Mouse (Mus musculus) MEL (cell line): ENCODE results near the gene Foxn3. TPM values are rescaled to one million over a fixed set of nuclear protein-coding genes. Genes with fewer than 3 reads are reported as not detected.

Experiments used
- DNase-seq: peaks from one replicate; pipeline ENCODE4 v3.0.0; 2011; ENCODE audit warnings: low read depth, low spot score
- H3K27ac ChIP-seq: 2 replicates; pipeline ENCODE4 v1.5.1; 2012; ENCODE audit warnings: low read depth, mild to moderate bottlenecking, control low read depth, low read length, moderate library complexity; ENCODE audit not compliant: control insufficient read depth
- H3K27me3 ChIP-seq, 2 experiments: fragments of 150-350 bp in 1 of 2; sonication (generic) in 1 of 2; 2 replicates each; pipeline ENCODE4 v1.6.1; 2012; ENCODE audit warnings: low read length in 2 of 2, mild to moderate bottlenecking in 2 of 2, improper control_type of control experiment in 1 of 2, moderate library complexity in 1 of 2; ENCODE audit not compliant: insufficient read depth in 2 of 2, control insufficient read depth in 1 of 2
- H3K36me3 ChIP-seq, 2 experiments: 2 replicates each; pipeline ENCODE4 v1.6.1; 2012 to 2014; ENCODE audit warnings: low read length in 2 of 2, improper control_type of control experiment in 1 of 2, inconsistent platforms in 1 of 2, mild to moderate bottlenecking in 1 of 2; ENCODE audit not compliant: insufficient read depth in 2 of 2, control insufficient read depth in 1 of 2
- H3K4me1 ChIP-seq, 2 experiments: fragments of 150-350 bp in 1 of 2; sonication (generic) in 1 of 2; 2 replicates each; pipeline ENCODE4 v1.6.1; 2012; ENCODE audit warnings: low read length in 2 of 2, improper control_type of control experiment in 1 of 2, mild to moderate bottlenecking in 1 of 2; ENCODE audit not compliant: insufficient read depth in 2 of 2, control insufficient read depth in 1 of 2
- H3K4me3 ChIP-seq, 2 experiments: fragments of 150-350 bp in 1 of 2; sonication (generic) in 1 of 2; 2 replicates each; pipeline ENCODE4 v1.5.1; 2012; ENCODE audit warnings: low read depth in 2 of 2, low read length in 2 of 2, mild to moderate bottlenecking in 2 of 2, moderate library complexity in 2 of 2, control low read depth in 1 of 2, improper control_type of control experiment in 1 of 2; ENCODE audit not compliant: control insufficient read depth in 1 of 2, insufficient read depth in 1 of 2
- H3K79me2 ChIP-seq: 2 replicates; pipeline ENCODE4 v1.6.1; 2012; ENCODE audit warnings: mild to moderate bottlenecking, low read length, moderate library complexity; ENCODE audit not compliant: control insufficient read depth, poor library complexity, insufficient read depth
- H3K9ac ChIP-seq: 2 replicates; pipeline ENCODE4 v1.6.1; 2012; ENCODE audit warnings: low read depth, mild to moderate bottlenecking, control low read depth, low read length, moderate library complexity; ENCODE audit not compliant: control insufficient read depth, poor library complexity, severe bottlenecking
- H3K9me3 ChIP-seq: fragments of 150-350 bp; sonication (generic); replicated peaks from 2 replicates; pipeline ENCODE4 v1.6.1; 2012; ENCODE audit warnings: mild to moderate bottlenecking, low read length, improper control_type of control experiment, moderate library complexity; ENCODE audit not compliant: insufficient read depth
- CTCF ChIP-seq, 3 experiments: IDR thresholded peaks in 2 of 3; conservative IDR thresholded peaks in 1 of 3; 2 replicates each; pipeline ENCODE4 v1.5.1; 2011 to 2012; ENCODE audit warnings: low read length in 3 of 3, low read depth in 2 of 3, mild to moderate bottlenecking in 2 of 3, improper control_type of control experiment in 1 of 3, inconsistent platforms in 1 of 3, mixed read lengths in 1 of 3, moderate library complexity in 1 of 3; ENCODE audit not compliant: control insufficient read depth in 1 of 3, insufficient read depth in 1 of 3, poor library complexity in 1 of 3, severe bottlenecking in 1 of 3
- E2F4 ChIP-seq: IDR thresholded peaks from 2 replicates; pipeline ENCODE4 v1.6.1; 2011; ENCODE audit warnings: low read depth, low read length, improper control_type of control experiment, borderline replicate concordance
- EP300 ChIP-seq, 2 experiments: IDR thresholded peaks; 2 replicates each; pipeline ENCODE4 v1.6.1; 2011; ENCODE audit warnings: improper control_type of control experiment in 2 of 2, low read length in 2 of 2, low read depth in 1 of 2, mild to moderate bottlenecking in 1 of 2
- JUND ChIP-seq: IDR thresholded peaks from 2 replicates; pipeline ENCODE4 v1.6.1; 2011; ENCODE audit warnings: low read depth, mild to moderate bottlenecking, improper control_type of control experiment, low read length
- MAFK ChIP-seq: IDR thresholded peaks from 2 replicates; pipeline ENCODE4 v1.6.1; 2011; ENCODE audit warnings: low read depth, mild to moderate bottlenecking, low read length, improper control_type of control experiment, borderline replicate concordance
- MAX ChIP-seq: IDR thresholded peaks from 2 replicates; pipeline ENCODE4 v1.6.1; 2011; ENCODE audit warnings: low read length, improper control_type of control experiment
- MAZ ChIP-seq: IDR thresholded peaks from 2 replicates; pipeline ENCODE4 v1.6.1; 2012; ENCODE audit warnings: low read depth, mild to moderate bottlenecking, inconsistent platforms, low read length, improper control_type of control experiment
- MYB ChIP-seq: IDR thresholded peaks from 2 replicates; pipeline ENCODE4 v1.6.1; 2011; ENCODE audit warnings: mild to moderate bottlenecking, low read depth, low read length, improper control_type of control experiment
- MYC ChIP-seq: IDR thresholded peaks from 2 replicates; pipeline ENCODE4 v1.6.1; 2011; ENCODE audit warnings: low read depth, mild to moderate bottlenecking, low read length, improper control_type of control experiment, moderate library complexity
- NELFE ChIP-seq: IDR thresholded peaks from 2 replicates; pipeline ENCODE4 v1.6.1; 2011; ENCODE audit warnings: low read depth, low read length, improper control_type of control experiment
- POLR2A ChIP-seq, 2 experiments: IDR thresholded peaks; 2 replicates each; pipeline ENCODE4 v1.6.1; 2011 to 2012; ENCODE audit warnings: low read length in 2 of 2, mild to moderate bottlenecking in 2 of 2, control low read depth in 1 of 2, improper control_type of control experiment in 1 of 2, low read depth in 1 of 2, moderate library complexity in 1 of 2; ENCODE audit not compliant: control insufficient read depth in 1 of 2, insufficient read depth in 1 of 2, poor library complexity in 1 of 2
- POLR2AphosphoS2 ChIP-seq: IDR thresholded peaks from 2 replicates; pipeline ENCODE4 v1.6.1; 2011; ENCODE audit warnings: low read length, improper control_type of control experiment
- POLR2AphosphoS5 ChIP-seq: IDR thresholded peaks from 2 replicates; pipeline ENCODE4 v1.6.1; 2012; ENCODE audit warnings: low read depth, borderline replicate concordance, mild to moderate bottlenecking, inconsistent platforms, low read length, moderate library complexity, mixed read lengths
- RAD21 ChIP-seq: IDR thresholded peaks from 2 replicates; pipeline ENCODE4 v1.6.1; 2011; ENCODE audit warnings: mild to moderate bottlenecking, low read depth, low read length, improper control_type of control experiment
- SIN3A ChIP-seq: IDR thresholded peaks from 2 replicates; pipeline ENCODE4 v1.6.1; 2012; ENCODE audit warnings: low read length, improper control_type of control experiment, inconsistent platforms
- TAL1 ChIP-seq: IDR thresholded peaks from 2 replicates; pipeline ENCODE4 v1.6.1; 2012; ENCODE audit warnings: mild to moderate bottlenecking, inconsistent platforms, low read length, moderate library complexity, mixed read lengths
- TCF12 ChIP-seq: IDR thresholded peaks from 2 replicates; pipeline ENCODE4 v1.6.1; 2014; ENCODE audit warnings: low read depth, mild to moderate bottlenecking, inconsistent platforms, low read length, improper control_type of control experiment, moderate library complexity
- USF1 ChIP-seq: IDR thresholded peaks from 2 replicates; pipeline ENCODE4 v1.6.1; 2014; ENCODE audit warnings: low read depth, mild to moderate bottlenecking, inconsistent platforms, low read length, improper control_type of control experiment, moderate library complexity
- USF2 ChIP-seq, 2 experiments: IDR thresholded peaks; 2 replicates each; pipeline ENCODE4 v1.6.1; 2011 to 2012; ENCODE audit warnings: improper control_type of control experiment in 2 of 2, low read length in 2 of 2, borderline replicate concordance in 1 of 2, inconsistent platforms in 1 of 2, low read depth in 1 of 2, mild to moderate bottlenecking in 1 of 2; ENCODE audit not compliant: insufficient read depth in 1 of 2
- ZC3H11A ChIP-seq: IDR thresholded peaks from 2 replicates; pipeline ENCODE4 v1.6.1; 2012; ENCODE audit warnings: low read depth, mild to moderate bottlenecking, inconsistent platforms, low read length, improper control_type of control experiment
- polyA plus RNA-seq, 2 experiments: library from polyadenylated mRNA; stranded (reverse) in 1 of 2; unstranded in 1 of 2; fragments of >175 nt in 1 of 2; fragments of >200 nt in 1 of 2; gene quantifications; 2 replicates each; pipeline versions ENCODE4 v1.2.1 to v1.2.4; 2012; ENCODE audit warnings: low replicate concordance in 2 of 2, low read depth in 1 of 2; ENCODE audit not compliant: insufficient read length in 2 of 2, insufficient read depth in 1 of 2, missing spikeins in 1 of 2
- total RNA-seq: library from RNA; depleted of rRNA; stranded (reverse); fragments of 300-350 nt; gene quantifications from 2 replicates; pipeline ENCODE4 v1.2.3, GENCODE M21; 2012

Foxn3 gene
- total and polyA plus RNA-seq, 3 experiments = 15.5 to 22.8 TPM; not detected in 1

DNA sequence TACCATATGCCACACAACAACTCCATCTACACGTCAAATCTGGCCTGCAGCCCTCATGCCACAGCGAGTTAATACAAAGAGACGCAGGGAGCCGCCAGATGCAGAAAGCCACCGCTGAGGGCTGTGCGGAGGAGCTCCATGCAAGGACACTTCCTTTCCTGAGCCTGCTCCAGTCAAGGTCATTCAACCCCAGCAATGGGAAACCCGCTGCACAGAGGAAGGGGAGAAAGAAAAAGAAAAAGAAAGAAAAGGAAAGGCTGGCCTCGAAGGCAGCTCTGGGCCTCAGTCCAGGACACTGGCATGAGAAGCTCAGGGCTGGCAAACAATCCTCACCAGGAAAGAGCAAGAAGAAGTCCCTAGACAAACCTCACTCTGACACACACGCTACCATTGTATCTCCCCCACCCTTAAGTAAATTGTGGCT is 44.2 kb downstream of the Foxn3 start:
- Histone ChIP-seq H3K27ac (no peak overlapping the region), H3K4me1 (no peaks in the 10 kb centered on the region)

DNA sequence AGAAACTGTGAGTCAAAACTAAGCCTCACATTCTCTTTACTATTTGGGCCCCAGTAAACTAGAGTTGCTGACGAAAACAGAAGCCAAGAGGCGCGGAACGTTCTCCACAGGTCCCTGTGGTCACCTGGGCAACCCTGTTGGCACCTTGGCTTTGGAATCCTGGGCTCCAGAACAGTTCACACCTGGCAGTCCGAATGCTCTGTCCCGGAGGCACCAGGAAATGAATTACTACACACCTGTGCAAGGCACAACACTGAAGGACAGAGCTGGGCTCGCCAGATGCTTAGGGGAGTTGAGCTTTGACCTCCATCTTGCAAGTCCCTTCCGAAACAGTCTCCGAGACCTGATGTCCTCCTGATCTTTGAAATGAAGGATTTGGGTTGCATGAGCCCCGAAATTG is 44.7 kb downstream of the Foxn3 start:
- TF ChIP-seq MAZ = no peak
- H3K4me1 ChIP-seq = no peaks in the 10 kb centered on the region
- H3K9ac ChIP-seq = no peak overlapping the region
- H3K9me3 ChIP-seq = no peaks in the 10 kb centered on the region
- H3K27ac ChIP-seq = no peak overlapping the region
- no peaks in the 10 kb centered on the region; a peak in 2 of 4 replicates for H3K36me3 ChIP-seq
- no peak overlapping the region for H3K4me3 ChIP-seq
- H3K79me2 ChIP-seq = no peaks in the 10 kb centered on the region; the same call in 1 of the 2 replicates
- no peaks in the 10 kb centered on the region for H3K27me3 ChIP-seq
- no peak for DNase-seq

More for the DNA sequence above, 44.2 kb downstream of the Foxn3 start:
- no peaks in the 10 kb centered on the region for H3K27me3 ChIP-seq
- no peak for DNase-seq
- no peaks in the 10 kb centered on the region for H3K9me3 ChIP-seq
- no peak overlapping the region for H3K9ac ChIP-seq
- H3K36me3 ChIP-seq = no peaks in the 10 kb centered on the region; a peak in 1 of 4 replicates
- no peak for TF ChIP-seq SIN3A
- TF ChIP-seq MYB = no peak
- no peak for TF ChIP-seq MAX
- no peak for TF ChIP-seq CTCF (IDR thresholded peaks at IDR 0.05 in 2 of 3, conservative IDR thresholded peaks at IDR 0.05 in 1 of 3; ENCODE audit: control insufficient read depth in 1 of 3, insufficient read depth in 1 of 3, low read depth in 2 of 3, low read length in 3 of 3, poor library complexity in 1 of 3, severe bottlenecking in 1 of 3)
- no peak for TF ChIP-seq USF2 (IDR thresholded peaks at IDR 0.05; ENCODE audit: borderline replicate concordance in 1 of 2, insufficient read depth in 1 of 2, low read depth in 1 of 2, low read length in 2 of 2)
- TF ChIP-seq POLR2A (IDR thresholded peaks at IDR 0.05; ENCODE audit: control insufficient read depth in 1 of 2, insufficient read depth in 1 of 2, low read depth in 1 of 2, low read length in 2 of 2, poor library complexity in 1 of 2) = no peak
- no peak for TF ChIP-seq RAD21
- no peak for TF ChIP-seq ZC3H11A
- TF ChIP-seq POLR2AphosphoS2 = no peak
- no peak for TF ChIP-seq POLR2AphosphoS5
- TF ChIP-seq E2F4 = no peak
- no peak for TF ChIP-seq NELFE
- no peak for TF ChIP-seq TAL1
- TF ChIP-seq USF1 = no peak
- no peak for TF ChIP-seq JUND
- no peak for TF ChIP-seq MAFK
- TF ChIP-seq EP300 (IDR thresholded peaks at IDR 0.05; ENCODE audit: low read depth in 1 of 2, low read length in 2 of 2) = no peak
- no peak for TF ChIP-seq TCF12
- no peak for TF ChIP-seq MYC
- H3K79me2 ChIP-seq = no peaks in the 10 kb centered on the region; the same call in 1 of the 2 replicates
- no peak overlapping the region for H3K4me3 ChIP-seq
